9 mouse cellular contexts compared by ENCODE assay signal in genomic region chr12:85175926-85176845, GRCm38 (mm10). TPM values are rescaled to one million over a fixed set of nuclear protein-coding genes. Genes with fewer than 3 reads are reported as not detected.
DNase-seq lines count a peak whose midpoint lies in the region; ATAC-seq lines count a peak whose summit lies in the region.
"Had no signal": no experiment of that assay in that cellular context is flagged by ENCODE, and none has a peak within 500 bp of the region (broad histone marks: within the 10 kb centered on the region; RNA-seq: fewer than 3 reads in every experiment).

No protein-coding gene starts in this region.

- peaks cover 52% of the 10 kb centered on the region for H3K4me1 ChIP-seq in heart, embryonic 13.5 days

- intact Hi-C loops in gastrocnemius, postnatal 14 days (cut with DNase I; ENCODE audit: low total_unique reads): no loop called here

- peak overlapping the region; percentile 77 for H3K9ac ChIP-seq in heart, embryonic 13.5 days

- WGBS in heart, embryonic 13.5 days: 14% methylated on average over 11 of the region's 11 CpGs

- H3K4me2 ChIP-seq in heart, embryonic 13.5 days: peak overlapping the region; percentile 77

- no peaks in the 10 kb centered on the region for H3K9me3 ChIP-seq in heart, embryonic 13.5 days
- H3K9me3 ChIP-seq: G1E had no signal

- H3K27me3 ChIP-seq in heart, embryonic 13.5 days (replicated peaks): peaks cover 39% of the 10 kb centered on the region

- peak; percentile 51 for ATAC-seq in heart, embryonic 13.5 days (ENCODE audit: extremely low read depth, insufficient number of reproducible peaks, low FRiP score, low TSS enrichment)
- ATAC-seq in megakaryocyte progenitor cell, adult 5-6 weeks (replicated peaks; ENCODE audit: poor library complexity): no peak
- ATAC-seq in granulocyte monocyte progenitor cell, adult 5-6 weeks (replicated peaks; ENCODE audit: poor library complexity, severe bottlenecking): no peak

- H3K4me3 ChIP-seq in heart, embryonic 13.5 days: peak overlapping the region; percentile 54

- DNase-seq in gastrocnemius, postnatal 14 days: peak; percentile 48
- DNase-seq in gastrocnemius, postnatal 25 days: no peak
- DNase-seq in R1 (ENCODE audit: low read depth, low spot score) (peak; percentile 39), liver (peak; percentile 68)
- peak; percentile 93 for DNase-seq in retina, postnatal 1 day

- no peaks in the 10 kb centered on the region for H3K36me3 ChIP-seq in heart, embryonic 13.5 days
- H3K36me3 ChIP-seq: G1E had no signal

- peak overlapping the region; percentile 66 for H3K27ac ChIP-seq in heart, embryonic 13.5 days (replicated peaks)

RNA-seq across cellular contexts. Expression of gene Pgf, which starts 1.4 kb away (rescaled TPM):
- 1 to 10 TPM; 2.2 to 2.3 TPM for total RNA-seq in gastrocnemius, postnatal 14 days (2021)
- 1 to 10 TPM; 1.3 to 1.8 TPM for total RNA-seq in gastrocnemius, postnatal 25 days (2021)
- 8.4 and 9.1 TPM in 2 replicates for polyA plus RNA-seq in heart, embryonic 13.5 days (2015; fragmentation: Nextera tagmentation; extraction: Ambion mirVana)
- total RNA-seq in megakaryocyte progenitor cell, adult 5-6 weeks (2015): not detected in 2 replicates
- total RNA-seq in megakaryocyte progenitor cell, adult 5-6 weeks (2017): not detected in 2 replicates
- total RNA-seq in granulocyte monocyte progenitor cell, adult 5-6 weeks (2014; fragmentation: Nextera tagmentation): not detected in 2 replicates
- not detected in 2 replicates for total RNA-seq in granulocyte monocyte progenitor cell, adult 5-6 weeks (2017)
- polyA plus RNA-seq: G1E had no signal

RNA-seq across cellular contexts. Expression of gene Rps6kl1, which starts 25.1 kb away (rescaled TPM):
- total RNA-seq in gastrocnemius, postnatal 14 days (2021): under 1 TPM; 0.51 to 0.89 TPM
- total RNA-seq in gastrocnemius, postnatal 25 days (2021): 1 to 10 TPM in 1 of 2 experiments, under 1 TPM in 1; 0.95 to 1.1 TPM
- polyA plus RNA-seq in heart, embryonic 13.5 days (2015; fragmentation: Nextera tagmentation; extraction: Ambion mirVana): 1.2 and 1.3 TPM in 2 replicates
- not detected in 2 replicates for total RNA-seq in megakaryocyte progenitor cell, adult 5-6 weeks (2015)
- not detected in 2 replicates for total RNA-seq in megakaryocyte progenitor cell, adult 5-6 weeks (2017)
- not detected in 2 replicates for total RNA-seq in granulocyte monocyte progenitor cell, adult 5-6 weeks (2014; fragmentation: Nextera tagmentation)
- not detected in 2 replicates for total RNA-seq in granulocyte monocyte progenitor cell, adult 5-6 weeks (2017)

RNA-seq across cellular contexts. Expression of gene Eif2b2, which starts 43.1 kb away (rescaled TPM):
- total RNA-seq in gastrocnemius, postnatal 14 days (2021): 10 to 100 TPM; 75.6 to 77.1 TPM
- 10 to 100 TPM; 47.1 to 54.2 TPM for total RNA-seq in gastrocnemius, postnatal 25 days (2021)
- 54.8 and 55.9 TPM in 2 replicates for polyA plus RNA-seq in heart, embryonic 13.5 days (2015; fragmentation: Nextera tagmentation; extraction: Ambion mirVana)
- total RNA-seq in megakaryocyte progenitor cell, adult 5-6 weeks (2015): 30.0 and 32.4 TPM in 2 replicates
- 74.6 and 109 TPM in 2 replicates for total RNA-seq in megakaryocyte progenitor cell, adult 5-6 weeks (2017)
- total RNA-seq in granulocyte monocyte progenitor cell, adult 5-6 weeks (2014; fragmentation: Nextera tagmentation): 51.8 and 89.9 TPM in 2 replicates
- total RNA-seq in granulocyte monocyte progenitor cell, adult 5-6 weeks (2017): 44.0 and 61.7 TPM in 2 replicates
